Mouse (Mus musculus) C2C12 (cell line): ENCODE measurements around the gene Map3k5. TPM values are rescaled to one million over a fixed set of nuclear protein-coding genes. Genes with fewer than 3 reads are reported as not detected.

Experiments
- H3K27me3 ChIP-seq: one replicate; pipeline ENCODE4 v1.6.1; 2011; ENCODE audit not compliant: control insufficient read depth, insufficient read depth, insufficient read length
- H3K36me3 ChIP-seq: one replicate; pipeline ENCODE4 v1.6.1; 2011; ENCODE audit not compliant: control insufficient read depth, insufficient read depth
- H3K4me3 ChIP-seq: one replicate; pipeline ENCODE4 v1.5.1; 2011; ENCODE audit warnings: mild to moderate bottlenecking, control low read depth; ENCODE audit not compliant: poor library complexity, insufficient read depth, severe bottlenecking
- H3K79me2 ChIP-seq: one replicate; pipeline ENCODE4 v1.6.1; 2011; ENCODE audit not compliant: control insufficient read depth, insufficient read depth
- H3K79me3 ChIP-seq: one replicate; pipeline ENCODE4 v1.6.1; 2011; ENCODE audit warnings: low read depth, control low read depth
- H3ac ChIP-seq: one replicate; pipeline ENCODE3; 2011; ENCODE audit warnings: low read depth; ENCODE audit not compliant: control insufficient read depth, insufficient read length
- CEBPB ChIP-seq: IDR thresholded peaks from one replicate; pipeline ENCODE4 v1.6.1; 2011; ENCODE audit warnings: low read depth, mild to moderate bottlenecking, control low read depth, moderate library complexity
- CTCF ChIP-seq: IDR thresholded peaks from one replicate; pipeline ENCODE4 v1.5.1; 2011; ENCODE audit not compliant: control insufficient read depth, insufficient read depth, insufficient read length
- FOSL1 ChIP-seq: IDR thresholded peaks from one replicate; pipeline ENCODE4 v1.8.0; 2011; ENCODE audit warnings: mild to moderate bottlenecking, low read length; ENCODE audit not compliant: poor library complexity, insufficient read depth, severe bottlenecking
- MAX ChIP-seq: IDR thresholded peaks from one replicate; pipeline ENCODE4 v1.6.1; 2011; ENCODE audit warnings: mild to moderate bottlenecking, control low read depth
- MYOD1 ChIP-seq: IDR thresholded peaks from one replicate; pipeline ENCODE4 v1.6.1; 2011; ENCODE audit warnings: low read depth; ENCODE audit not compliant: control insufficient read depth, insufficient read length
- MYOG ChIP-seq: IDR thresholded peaks from one replicate; pipeline ENCODE4 v1.6.1; 2011; ENCODE audit not compliant: control insufficient read depth, insufficient read length; ENCODE audit errors: extremely low read depth
- USF1 ChIP-seq: IDR thresholded peaks from one replicate; pipeline ENCODE4 v1.6.1; 2011; ENCODE audit warnings: low read depth, mild to moderate bottlenecking, control low read depth, moderate library complexity
- polyA plus RNA-seq: library from polyadenylated mRNA; unstranded; fragments of >200 nt; fragmentation: generic; extraction: Trizol; gene quantifications from one replicate; pipeline ENCODE4 v1.2.1, GENCODE M21; 2012; ENCODE audit warnings: missing spikeins

Map3k5 gene
- polyA plus RNA-seq, 1 experiment = 0.55 TPM

GRCm38 (mm10) chr10:20169182-20169674 is 235.0 kb downstream of the Map3k5 start:
- Histone ChIP-seq H3K79me3 (no peaks in the 10 kb centered on the region), H3K79me2 (no peaks in the 10 kb centered on the region), H3ac (no peak overlapping the region), H3K36me3 (no peaks in the 10 kb centered on the region), H3K27me3 (peaks cover 18% of the 10 kb centered on the region), H3K4me3 (no peak overlapping the region)
- no peak for TF ChIP-seq MYOD1
- TF ChIP-seq MAX = no peak
- TF ChIP-seq USF1 = no peak
- TF ChIP-seq FOSL1 = no peak
- no peak for TF ChIP-seq CEBPB
- TF ChIP-seq CTCF = no peak
- no peak for TF ChIP-seq MYOG

DNA sequence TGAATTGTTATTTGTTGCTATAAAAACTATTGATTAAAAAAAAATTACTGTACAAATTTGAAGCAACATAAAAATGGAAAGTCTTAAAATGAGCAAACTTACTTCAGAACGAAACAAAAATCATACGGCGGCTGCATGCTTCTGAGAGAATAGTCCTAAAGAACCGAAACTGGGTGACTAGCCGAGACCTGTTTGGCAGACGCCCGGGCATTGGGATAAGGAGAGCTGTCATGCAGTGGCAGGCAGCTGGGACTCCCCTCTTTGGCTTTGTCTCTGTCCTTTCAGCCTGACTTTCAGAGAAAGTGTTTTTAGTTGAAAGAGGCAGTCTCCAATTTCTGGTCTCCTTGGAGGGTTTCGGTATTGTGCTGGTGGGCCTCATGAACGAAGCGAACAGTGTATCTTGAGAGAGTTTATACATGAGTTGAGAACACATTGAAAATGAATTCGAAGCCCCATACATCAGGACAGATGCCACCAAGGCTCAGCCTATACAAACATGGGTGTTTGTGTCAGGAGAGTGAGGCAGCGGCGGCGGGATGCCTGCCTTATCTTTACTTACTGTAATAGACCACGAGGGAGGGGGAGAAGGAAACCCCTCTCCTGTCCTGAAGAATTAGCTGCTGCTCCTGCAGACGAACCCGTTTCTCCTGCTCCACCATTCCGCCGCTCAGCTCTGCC is 235.8 kb downstream of the Map3k5 start:
- Histone ChIP-seq H3K27me3 (peaks cover 20% of the 10 kb centered on the region), H3K4me3 (no peak overlapping the region), H3K79me3 (no peaks in the 10 kb centered on the region), H3ac (no peak overlapping the region), H3K36me3 (no peaks in the 10 kb centered on the region), H3K79me2 (no peaks in the 10 kb centered on the region)
- TF ChIP-seq CTCF (no peak), FOSL1 (no peak), MYOG (no peak), USF1 (no peak), MYOD1 (no peak), MAX (no peak), CEBPB (no peak)

DNA sequence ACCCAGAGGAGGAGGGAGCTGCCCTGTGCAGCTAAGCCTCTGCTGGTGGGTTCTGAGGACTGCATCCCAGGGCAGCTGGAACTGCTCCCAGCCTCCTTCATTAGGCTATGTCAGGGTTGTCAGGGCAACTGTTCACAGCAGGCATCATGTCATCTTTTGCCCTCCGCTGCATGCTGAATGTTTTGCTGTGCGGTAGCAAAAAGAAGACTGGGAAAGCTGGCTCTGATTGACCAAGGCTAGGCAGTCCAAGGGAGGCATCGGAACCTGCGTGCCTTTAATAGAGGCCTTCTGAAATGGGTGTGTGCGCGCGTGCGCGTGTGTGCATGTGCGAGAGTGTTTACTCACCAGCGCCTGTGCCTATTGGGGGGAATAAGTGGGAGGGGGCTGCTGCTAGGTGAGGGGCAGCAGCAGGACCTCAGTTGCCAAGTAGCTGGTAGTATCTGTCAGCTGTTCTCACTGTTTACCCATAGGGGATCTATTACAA is 236.4 kb downstream of the Map3k5 start:
- Histone ChIP-seq H3K79me3 (no peaks in the 10 kb centered on the region), H3K79me2 (no peaks in the 10 kb centered on the region), H3K27me3 (peaks cover 20% of the 10 kb centered on the region), H3K4me3 (no peak overlapping the region), H3ac (no peak overlapping the region), H3K36me3 (no peaks in the 10 kb centered on the region)
- TF ChIP-seq MYOG (no peak), FOSL1 (no peak), MYOD1 (no peak), CTCF (no peak), USF1 (no peak), MAX (no peak), CEBPB (no peak)

- H3K36me3 ChIP-seq = no peaks in the 10 kb centered on the region
- H3K79me3 ChIP-seq = no peaks in the 10 kb centered on the region
- H3K4me3 ChIP-seq = no peak overlapping the region
- H3ac ChIP-seq = no peak overlapping the region
- peaks cover 20% of the 10 kb centered on the region for H3K27me3 ChIP-seq
- H3K79me2 ChIP-seq = no peaks in the 10 kb centered on the region
- TF ChIP-seq MYOG (no peak), CEBPB (no peak), FOSL1 (no peak), USF1 (no peak), CTCF (no peak), MAX (no peak), MYOD1 (no peak)
These were observed 236.9 kb downstream of the Map3k5 start for GRCm38 (mm10) chr10:20171209-20171608.

DNA sequence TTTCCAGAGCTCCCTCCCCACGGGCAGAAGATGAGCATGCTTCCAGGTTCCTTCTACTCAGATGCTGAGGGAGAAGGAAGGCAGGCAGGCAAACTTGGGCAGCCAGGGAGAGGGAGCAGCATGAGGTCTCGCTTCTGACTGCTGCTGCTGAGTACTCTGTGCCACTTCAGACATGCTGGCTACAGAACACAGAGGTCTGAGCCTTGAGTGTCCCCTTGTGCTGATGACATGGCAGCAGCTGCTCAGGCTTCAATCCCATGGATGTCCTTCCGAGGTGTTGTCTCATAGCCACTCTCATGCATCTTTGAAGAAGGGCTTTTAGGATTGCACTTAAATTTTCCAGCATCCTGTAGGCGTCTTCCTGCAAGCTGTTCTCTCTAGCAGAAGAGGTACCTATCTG is 237.5 kb downstream of the Map3k5 start:
- H3ac ChIP-seq = no peak overlapping the region
- no peak overlapping the region for H3K4me3 ChIP-seq
- no peaks in the 10 kb centered on the region for H3K79me3 ChIP-seq
- no peaks in the 10 kb centered on the region for H3K79me2 ChIP-seq
- H3K27me3 ChIP-seq = peaks cover 20% of the 10 kb centered on the region
- TF ChIP-seq MYOD1 (no peak), MAX (no peak), CEBPB (no peak), MYOG (no peak), CTCF (no peak), FOSL1 (no peak), USF1 (no peak)
- H3K36me3 ChIP-seq = no peaks in the 10 kb centered on the region

DNA sequence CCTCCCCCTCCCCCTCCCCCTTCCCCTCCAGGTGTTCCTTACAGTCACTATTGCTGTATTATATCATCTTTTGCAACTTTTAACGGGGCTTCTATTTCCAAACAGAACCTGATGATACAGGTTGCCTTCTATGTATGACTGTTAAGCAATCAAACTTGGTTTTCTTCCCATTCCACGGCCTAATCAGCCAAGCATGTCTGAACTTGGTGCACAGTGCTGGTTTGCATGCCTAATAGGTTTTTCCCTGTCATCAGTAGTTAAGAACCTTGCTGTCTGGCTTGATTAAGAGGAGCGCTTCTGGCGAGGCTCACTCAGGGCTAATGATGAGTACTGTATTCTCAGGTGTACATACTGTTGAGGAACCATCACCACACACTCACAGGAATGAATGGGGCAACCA is 239.5 kb downstream of the Map3k5 start:
- Histone ChIP-seq H3K27me3 (peaks cover 23% of the 10 kb centered on the region), H3K79me2 (no peaks in the 10 kb centered on the region), H3K4me3 (no peak overlapping the region), H3ac (no peak overlapping the region), H3K36me3 (no peaks in the 10 kb centered on the region), H3K79me3 (no peaks in the 10 kb centered on the region)
- no peak for TF ChIP-seq MAX
- no peak for TF ChIP-seq USF1
- TF ChIP-seq FOSL1 = no peak
- TF ChIP-seq CEBPB = no peak
- TF ChIP-seq CTCF = no peak
- TF ChIP-seq MYOG = no peak
- no peak for TF ChIP-seq MYOD1
